Mouse (Mus musculus): Measurements from ENCODE around the gene Slirp. TPM values are rescaled to one million over a fixed set of nuclear protein-coding genes. Genes with fewer than 3 reads are reported as not detected.
A peak's percentile ranks its signal among the peaks of the same experiment; 100 is the strongest.

Gene Slirp
- total and polyA plus RNA-seq, 2 experiments: 15.6 to 29.7 TPM

- no peaks in the 10 kb centered on the region for H3K27me3 ChIP-seq (ENCODE audit: control insufficient read depth, insufficient read depth, low read length)
- DNase-seq (ENCODE audit: extremely low read depth, low read depth, low spot score): peak; percentile 37
- H3K9ac ChIP-seq (ENCODE audit: low read depth, low read length): no peak overlapping the region
- 0 out of 2 replicates have a peak, but pooled peaks cover 3% of the 10 kb centered on the region for H3K4me1 ChIP-seq (ENCODE audit: control insufficient read depth, insufficient read depth, low read length)
- H3K4me3 ChIP-seq (ENCODE audit: insufficient read depth, low read depth, low read length): no peak overlapping the region
- H3K36me3 ChIP-seq (ENCODE audit: control insufficient read depth, insufficient read depth, low read length): no peaks in the 10 kb centered on the region
- peak; percentile 92 for TF ChIP-seq CTCF (IDR thresholded peaks at IDR 0.05; ENCODE audit: low read depth, low read length)
- no peak for TF ChIP-seq POLR2A (IDR thresholded peaks at IDR 0.05; ENCODE audit: extremely low read depth, insufficient read depth, low read length)
- H3K79me2 ChIP-seq (ENCODE audit: control insufficient read depth, insufficient read depth, low read length): no peaks in the 10 kb centered on the region
- 18% methylated on average over 4 of the region's 4 CpGs for WGBS
- no peak overlapping the region for H3K27ac ChIP-seq (replicated peaks; ENCODE audit: insufficient read depth, low read depth, low read length)
Measured at GRCm38 (mm10) chr12:87413179-87413790, 30.4 kb upstream of the Slirp start.

GRCm38 (mm10) chr12:87415358-87415757 lies 28.3 kb upstream of the Slirp start:
- Histone ChIP-seq H3K27ac (replicated peaks; ENCODE audit: insufficient read depth, low read depth, low read length) (no peak overlapping the region), H3K4me1 (ENCODE audit: control insufficient read depth, insufficient read depth, low read length) (no peaks in the 10 kb centered on the region; the same call in 1 of the 2 replicates), H3K4me3 (ENCODE audit: insufficient read depth, low read depth, low read length) (no peak overlapping the region), H3K79me2 (ENCODE audit: control insufficient read depth, insufficient read depth, low read length) (no peaks in the 10 kb centered on the region), H3K9ac (ENCODE audit: low read depth, low read length) (no peak overlapping the region), H3K36me3 (ENCODE audit: control insufficient read depth, insufficient read depth, low read length) (no peaks in the 10 kb centered on the region), H3K27me3 (ENCODE audit: control insufficient read depth, insufficient read depth, low read length) (no peaks in the 10 kb centered on the region)
- TF ChIP-seq POLR2A (IDR thresholded peaks at IDR 0.05; ENCODE audit: extremely low read depth, insufficient read depth, low read length) (no peak), CTCF (IDR thresholded peaks at IDR 0.05; ENCODE audit: low read depth, low read length) (no peak)
- whole genome bisulfite sequencing: 75% methylated on average over 4 of the region's 4 CpGs
- no peak for DNase-seq (ENCODE audit: extremely low read depth, low read depth, low spot score)

DNA sequence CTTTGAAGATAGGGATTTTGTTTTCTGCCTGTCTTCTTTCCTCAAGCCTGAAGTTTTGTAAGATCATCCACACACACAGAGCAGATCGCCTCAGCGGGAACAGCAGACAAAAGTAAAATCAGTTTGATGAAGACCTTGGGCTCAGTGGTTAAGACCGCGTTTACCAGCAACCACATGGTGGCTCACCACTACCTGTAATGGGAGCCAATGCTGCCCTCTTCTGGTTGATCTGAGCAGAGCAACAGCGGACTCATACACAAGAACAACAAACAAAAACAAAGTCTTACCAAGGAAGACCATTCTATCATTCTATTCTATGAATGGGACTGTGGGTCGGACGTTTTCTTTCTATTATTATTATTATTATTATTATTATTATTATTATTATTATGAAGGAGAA lies 27.0 kb upstream of the Slirp start:
- H3K27ac ChIP-seq (replicated peaks; ENCODE audit: insufficient read depth, low read depth, low read length): no peak overlapping the region
- TF ChIP-seq POLR2A (IDR thresholded peaks at IDR 0.05; ENCODE audit: extremely low read depth, insufficient read depth, low read length) (no peak), CTCF (IDR thresholded peaks at IDR 0.05; ENCODE audit: low read depth, low read length) (peak; percentile 84)
- H3K36me3 ChIP-seq (ENCODE audit: control insufficient read depth, insufficient read depth, low read length): no peaks in the 10 kb centered on the region
- no peak overlapping the region for H3K4me3 ChIP-seq (ENCODE audit: insufficient read depth, low read depth, low read length)
- no peak overlapping the region for H3K9ac ChIP-seq (ENCODE audit: low read depth, low read length)
- 26% methylated on average over 7 of the region's 7 CpGs for WGBS
- H3K79me2 ChIP-seq (ENCODE audit: control insufficient read depth, insufficient read depth, low read length): no peaks in the 10 kb centered on the region
- no peaks in the 10 kb centered on the region for H3K27me3 ChIP-seq (ENCODE audit: control insufficient read depth, insufficient read depth, low read length)
- no peaks in the 10 kb centered on the region; the same call in 1 of the 2 replicates for H3K4me1 ChIP-seq (ENCODE audit: control insufficient read depth, insufficient read depth, low read length)
- peak; percentile 70 for DNase-seq (ENCODE audit: extremely low read depth, low read depth, low spot score)

DNA sequence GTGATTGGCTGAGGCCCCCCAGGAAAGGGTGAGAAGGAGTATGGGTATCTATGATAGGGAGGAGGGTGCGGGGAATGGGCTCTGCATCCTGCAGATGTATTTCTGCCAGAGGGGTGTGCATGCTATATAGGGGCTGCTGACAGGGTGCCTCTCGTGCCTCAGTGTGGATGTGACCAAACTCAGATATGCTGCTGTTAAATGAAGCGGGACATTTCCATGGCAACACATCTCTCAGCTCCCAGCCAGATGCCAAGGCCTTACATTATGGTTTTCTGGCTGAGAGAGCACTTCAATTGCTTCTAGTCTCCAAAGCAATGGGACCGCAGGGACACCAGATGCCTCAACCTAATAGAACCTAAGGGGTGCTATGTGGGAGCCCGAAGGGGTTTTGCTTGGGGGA lies 24.8 kb upstream of the Slirp start:
- Histone ChIP-seq H3K36me3 (ENCODE audit: control insufficient read depth, insufficient read depth, low read length) (peaks cover 5% of the 10 kb centered on the region; the same call in 1 of the 2 replicates), H3K27me3 (ENCODE audit: control insufficient read depth, insufficient read depth, low read length) (no peaks in the 10 kb centered on the region), H3K4me3 (ENCODE audit: insufficient read depth, low read depth, low read length) (no peak overlapping the region), H3K27ac (replicated peaks; ENCODE audit: insufficient read depth, low read depth, low read length) (no peak overlapping the region), H3K4me1 (ENCODE audit: control insufficient read depth, insufficient read depth, low read length) (no peaks in the 10 kb centered on the region; the same call in 1 of the 2 replicates), H3K9ac (ENCODE audit: low read depth, low read length) (no peak overlapping the region), H3K79me2 (ENCODE audit: control insufficient read depth, insufficient read depth, low read length) (no peaks in the 10 kb centered on the region)
- no peak for DNase-seq (ENCODE audit: extremely low read depth, low read depth, low spot score)
- WGBS: 94% methylated on average over 5 of the region's 5 CpGs
- TF ChIP-seq POLR2A (IDR thresholded peaks at IDR 0.05; ENCODE audit: extremely low read depth, insufficient read depth, low read length) (no peak), CTCF (IDR thresholded peaks at IDR 0.05; ENCODE audit: low read depth, low read length) (no peak)

- Histone ChIP-seq H3K27ac (replicated peaks; ENCODE audit: insufficient read depth, low read depth, low read length) (peak overlapping the region; percentile 16; the same call in 1 of the 2 replicates), H3K79me2 (ENCODE audit: control insufficient read depth, insufficient read depth, low read length) (no peaks in the 10 kb centered on the region), H3K4me3 (ENCODE audit: insufficient read depth, low read depth, low read length) (no peak overlapping the region), H3K36me3 (ENCODE audit: control insufficient read depth, insufficient read depth, low read length) (peaks cover 9% of the 10 kb centered on the region; the same call in 1 of the 2 replicates), H3K4me1 (ENCODE audit: control insufficient read depth, insufficient read depth, low read length) (no peaks in the 10 kb centered on the region; the same call in 1 of the 2 replicates), H3K9ac (ENCODE audit: low read depth, low read length) (no peak overlapping the region), H3K27me3 (ENCODE audit: control insufficient read depth, insufficient read depth, low read length) (no peaks in the 10 kb centered on the region)
- WGBS: 40% methylated on average over 12 of the region's 12 CpGs
- DNase-seq (ENCODE audit: extremely low read depth, low read depth, low spot score): peak; percentile 68
- TF ChIP-seq POLR2A (IDR thresholded peaks at IDR 0.05; ENCODE audit: extremely low read depth, insufficient read depth, low read length) (no peak), CTCF (IDR thresholded peaks at IDR 0.05; ENCODE audit: low read depth, low read length) (no peak)
Measured at GRCm38 (mm10) chr12:87419974-87420485, 23.7 kb upstream of the Slirp start.

All from liver, adult 2 months (tissue).